Mouse (Mus musculus) frontal cortex, postnatal 36 days (tissue): ENCODE data around the gene Zfp382.
"Not testable (repeated sequence)": the region's sequence is repeated elsewhere in the genome, so short reads cannot be mapped to it uniquely, and the experiment has no call there.

ENCODE experiments used
- DNase-seq, 2 experiments: peaks; one replicate each; pipeline ENCODE4 v3.0.0; 2022; ENCODE audit warnings: low spot score in 2 of 2

The Zfp382 gene

GRCm38 (mm10) chr7:30121308-30122187, at the start of gene Zfp382:
Zfp382 (plus strand) TSS chr7:30121942.
- DNase-seq = peak; percentile 90 to 91

DNA sequence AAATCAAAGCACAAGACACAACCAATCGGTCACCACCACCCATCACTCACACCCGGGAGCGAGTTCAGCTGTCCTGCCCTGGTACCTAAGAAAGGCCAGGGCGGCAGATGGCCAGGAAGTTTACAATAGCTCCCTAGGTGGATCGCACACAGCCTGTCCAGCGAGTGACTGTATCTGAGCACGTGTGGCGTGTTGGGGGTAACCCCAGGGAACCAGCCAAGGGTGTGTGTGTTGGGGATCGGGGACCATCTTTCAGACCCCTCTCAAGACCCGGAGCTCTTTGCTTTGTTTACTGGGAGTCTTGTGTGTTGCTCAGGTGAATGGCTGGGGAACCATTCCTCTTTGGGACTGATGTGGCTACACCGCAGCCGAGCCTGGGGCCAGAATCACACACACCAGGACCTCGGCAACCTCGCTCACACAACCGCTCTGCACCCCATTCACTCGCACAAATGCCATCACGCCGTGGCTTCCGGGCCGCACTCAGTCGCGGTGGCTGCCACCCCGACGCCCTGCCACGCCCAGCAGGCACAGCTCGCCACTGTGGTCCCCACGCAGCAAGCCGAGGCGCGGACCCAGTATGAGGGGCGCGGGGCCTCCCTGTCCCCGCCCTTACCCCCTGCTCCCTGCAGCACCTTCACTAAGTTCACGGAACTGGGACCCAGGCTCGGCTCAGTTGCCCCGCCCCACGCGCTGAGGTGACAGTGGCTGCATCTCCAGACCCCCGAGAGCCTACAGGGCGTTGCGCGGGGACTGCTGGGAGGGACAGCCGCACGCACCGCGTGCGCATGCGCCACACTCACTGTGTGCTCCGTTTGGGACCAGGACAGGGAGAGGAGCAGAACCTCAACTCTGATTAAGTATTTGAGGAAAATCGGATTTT, 49.4 kb upstream of the Zfp382 start, which contains the start of gene Zfp82:
TSS of gene Zfp82 (minus strand) at position 755 of the 883 bp plus-strand sequence.
- DNase-seq = peak; percentile 84 to 85

DNA sequence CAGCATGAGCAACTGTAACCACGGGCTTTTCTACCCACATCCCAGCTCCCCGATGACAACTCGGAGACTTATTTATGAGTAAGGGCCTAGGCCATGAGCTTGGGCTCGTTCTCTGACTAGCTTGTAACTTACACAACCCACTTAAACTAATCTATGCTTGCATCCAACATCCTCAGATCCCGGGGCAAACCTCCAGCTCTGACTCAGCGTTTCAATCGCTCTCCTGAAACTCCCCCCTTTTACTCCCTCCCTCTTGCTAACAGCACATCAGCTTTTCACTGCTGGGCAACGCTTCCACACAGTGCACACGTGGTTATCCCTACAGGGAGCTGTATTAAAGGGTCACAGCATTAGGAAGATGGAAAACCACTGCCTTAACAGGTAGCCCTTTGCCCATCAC, 35.2 kb upstream of the Zfp382 start:
- DNase-seq = peak; percentile 39 to 47

- no peak for DNase-seq
Observed at GRCm38 (mm10) chr7:30089405-30089804, 32.3 kb upstream of the Zfp382 start.

DNA sequence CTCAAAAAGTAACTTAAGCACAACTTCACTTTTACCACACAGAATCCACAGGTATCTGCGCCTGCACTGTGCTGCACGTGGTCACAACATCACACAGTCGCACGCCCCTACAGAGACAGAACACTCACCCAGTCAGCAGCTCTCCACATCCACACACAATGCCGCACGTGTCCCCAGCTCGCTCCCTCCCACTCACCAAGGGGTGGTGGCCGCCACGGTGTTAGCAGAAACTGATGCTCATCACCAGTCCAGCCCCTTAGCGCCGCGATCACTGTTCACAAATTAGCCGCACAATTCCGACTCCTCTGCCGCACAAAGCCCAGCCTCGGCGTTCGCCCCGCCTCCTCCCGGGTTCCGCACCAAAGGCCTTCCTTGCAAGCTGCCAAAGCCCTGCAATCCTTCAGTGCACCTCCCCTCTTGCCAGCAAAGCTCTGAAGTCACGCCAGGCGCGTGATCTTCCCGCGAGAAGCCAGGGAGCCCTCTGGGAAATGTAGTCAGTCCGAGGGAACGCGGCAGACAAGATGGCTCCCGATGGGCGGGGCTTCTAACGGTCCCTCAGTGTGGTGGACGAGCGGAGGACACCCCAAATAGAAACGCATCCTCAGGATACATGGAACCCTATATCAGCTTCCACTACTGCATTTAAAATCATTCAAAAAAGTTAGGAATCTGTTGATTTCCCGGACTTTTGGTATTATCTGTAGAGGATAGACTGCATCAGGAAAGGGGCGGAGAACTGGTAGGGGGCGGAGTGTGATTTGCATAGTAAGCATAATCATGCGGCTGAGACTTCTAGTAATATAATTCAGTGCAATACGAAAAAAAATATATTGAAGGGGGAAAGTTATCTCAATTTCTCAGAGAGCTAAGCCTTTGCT, 31.4 kb upstream of the Zfp382 start, which contains the start of the genes Gm26920 and Zfp566:
TSS of gene Gm26920 (minus strand) at position 319 of the 878 bp plus-strand sequence.
TSS of gene Zfp566 (minus strand) at position 436 of the 878 bp plus-strand sequence.
- DNase-seq = peak; percentile 96

DNA sequence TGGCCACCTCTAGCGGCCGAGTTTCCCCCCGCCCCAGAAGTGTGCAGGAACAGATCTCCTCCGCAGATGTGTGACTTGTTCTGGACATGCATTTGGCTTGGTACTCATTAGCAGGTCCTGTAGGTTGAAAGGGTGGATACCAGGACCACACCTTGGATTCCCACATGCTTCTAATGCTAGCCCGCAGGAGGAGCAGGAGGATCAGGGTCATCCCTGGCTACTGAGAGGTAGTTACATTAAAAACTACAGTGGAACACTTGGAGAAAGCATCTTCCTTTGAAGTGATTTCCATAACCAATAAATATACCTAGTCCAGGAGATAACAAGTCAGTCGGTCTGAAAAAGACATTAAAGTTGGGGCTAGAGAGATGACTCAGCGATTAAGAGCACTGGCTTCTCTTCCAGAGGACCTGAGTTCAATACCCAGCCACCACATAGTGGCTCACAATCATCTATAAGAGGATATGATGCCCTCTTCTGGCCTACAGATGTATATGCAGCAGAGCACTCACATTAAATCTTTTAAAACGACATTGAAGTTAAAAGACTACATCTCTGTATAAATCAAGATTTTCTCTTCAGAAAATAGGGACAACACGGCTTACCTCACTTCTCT, 30.7 kb upstream of the Zfp382 start:
- DNase-seq = peak in 1 of 2 experiments; percentile 13

DNA sequence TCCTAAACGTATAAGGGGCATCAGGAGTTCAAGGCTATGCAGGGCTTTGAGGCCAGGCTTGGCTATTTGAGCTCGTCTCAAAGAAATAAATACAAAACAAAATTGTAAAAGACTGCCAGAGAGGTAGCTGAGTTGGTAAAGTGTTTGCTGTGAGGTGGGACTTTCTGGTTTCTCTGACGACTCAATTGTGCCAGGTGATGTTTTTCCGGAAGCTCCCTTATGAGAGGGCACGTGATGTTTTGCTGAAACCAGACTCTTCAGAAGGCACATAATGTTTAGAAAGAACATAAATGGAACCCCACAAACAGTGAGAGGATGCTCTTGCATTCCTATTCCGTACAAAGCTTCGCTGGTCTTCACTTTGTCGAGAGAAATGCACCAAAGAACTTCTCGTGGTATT, 29.1 kb upstream of the Zfp382 start:
- no peak for DNase-seq

- DNase-seq = no peak
Observed at GRCm38 (mm10) chr7:30093918-30094415, 27.8 kb upstream of the Zfp382 start.

- peak; percentile 92 to 94 for DNase-seq
Observed at GRCm38 (mm10) chr7:30094646-30095429, 26.9 kb upstream of the Zfp382 start, which contains the start of gene Zfp260. Zfp260 (plus strand) TSS chr7:30094777.

DNA sequence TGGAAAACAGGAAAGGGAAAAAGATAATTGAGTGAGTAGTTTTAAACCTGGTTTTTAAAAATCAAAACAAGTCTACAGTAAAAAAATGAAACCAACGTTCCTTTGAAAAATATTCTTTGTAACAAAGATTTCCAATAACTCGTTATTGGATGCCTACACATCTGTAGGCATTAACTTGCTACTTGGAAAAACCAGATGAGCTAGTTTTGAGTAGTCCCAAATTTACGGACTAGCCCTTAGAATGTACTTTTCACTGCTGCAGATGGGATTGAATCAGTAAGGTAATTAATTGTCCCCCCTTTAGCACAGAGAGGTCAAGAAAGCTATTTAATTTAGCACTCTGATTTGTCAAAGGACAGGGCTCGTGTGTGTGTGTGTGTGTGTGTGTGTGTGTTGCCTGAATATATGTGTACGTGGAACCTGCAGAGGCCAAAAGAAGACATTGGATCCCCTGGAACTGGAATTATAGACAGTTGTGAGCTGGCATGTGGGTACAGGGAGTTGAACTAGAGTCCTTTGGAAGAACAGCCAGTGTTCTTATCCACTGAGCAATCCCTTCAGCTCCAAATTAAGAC, 26.1 kb upstream of the Zfp382 start:
- DNase-seq = no peak

DNA sequence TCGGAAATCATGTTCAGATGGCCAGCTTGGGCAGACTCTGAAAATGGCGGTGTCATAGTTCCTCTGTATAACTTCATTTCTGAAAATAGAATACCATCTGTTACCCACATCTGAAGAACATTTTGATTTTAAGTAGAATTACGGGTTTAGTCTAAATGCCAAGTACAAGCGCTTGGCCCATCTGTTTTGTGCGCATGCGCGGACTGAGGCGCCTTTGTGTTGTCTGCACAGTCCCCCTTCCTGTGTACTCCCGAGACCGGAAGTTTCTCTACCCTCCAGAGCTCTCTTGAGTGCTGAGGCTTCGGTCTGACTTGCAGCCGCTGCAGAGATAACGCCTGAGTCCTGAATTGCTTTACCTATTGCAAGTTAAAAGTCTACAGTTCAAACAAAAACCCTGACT, 22.4 kb upstream of the Zfp382 start:
- peak; percentile 79 to 86 for DNase-seq

GRCm38 (mm10) chr7:30116076-30116475, 5.7 kb upstream of the Zfp382 start:
- no peak for DNase-seq

DNA sequence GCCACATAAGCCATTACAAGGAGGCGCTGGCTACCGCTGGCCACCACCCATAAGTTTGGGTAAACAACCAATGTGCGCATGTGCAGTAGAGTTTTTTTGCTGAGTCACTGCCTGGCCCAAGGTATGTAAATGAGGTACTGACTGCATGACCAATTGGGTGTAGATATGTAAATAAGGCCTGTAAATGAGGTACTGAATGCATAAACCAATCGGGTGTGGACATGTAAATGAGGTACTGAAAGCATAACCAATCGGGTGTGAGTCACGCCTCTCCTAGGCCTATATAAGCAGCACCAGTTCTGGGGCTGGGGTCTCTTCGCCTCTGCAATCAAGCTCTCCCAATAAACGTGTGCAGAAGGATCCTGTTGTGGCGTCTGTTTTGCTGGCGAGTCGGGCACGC, 3.8 kb upstream of the Zfp382 start:
- DNase-seq = not testable (repeated sequence)

GRCm38 (mm10) chr7:30122188-30122530, 417 bp downstream of the Zfp382 start:
- peak in 1 of 2 experiments; percentile 15 for DNase-seq

GRCm38 (mm10) chr7:30129900-30130299, 8.2 kb downstream of the Zfp382 start:
- DNase-seq = no peak

DNA sequence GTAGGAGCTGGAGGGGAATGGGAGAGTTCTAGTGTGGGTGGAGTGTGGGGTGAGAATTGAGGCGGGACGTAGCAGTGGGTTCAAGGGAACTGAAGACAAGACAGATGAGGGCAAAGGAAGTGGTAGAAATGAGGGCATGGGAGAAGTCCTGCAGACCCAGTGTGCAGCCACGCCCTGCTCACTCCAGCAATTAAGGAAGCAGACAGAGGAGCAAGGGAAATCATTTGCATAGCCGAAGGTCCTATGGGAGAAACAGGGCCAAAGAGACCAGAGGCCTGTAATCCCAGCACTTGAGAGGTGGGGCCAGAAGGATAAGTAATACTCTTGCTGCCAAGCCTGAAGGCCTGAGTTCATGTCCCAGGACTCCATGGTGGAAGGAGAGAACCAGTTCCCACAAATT, 10.7 kb downstream of the Zfp382 start:
- no peak for DNase-seq

DNA sequence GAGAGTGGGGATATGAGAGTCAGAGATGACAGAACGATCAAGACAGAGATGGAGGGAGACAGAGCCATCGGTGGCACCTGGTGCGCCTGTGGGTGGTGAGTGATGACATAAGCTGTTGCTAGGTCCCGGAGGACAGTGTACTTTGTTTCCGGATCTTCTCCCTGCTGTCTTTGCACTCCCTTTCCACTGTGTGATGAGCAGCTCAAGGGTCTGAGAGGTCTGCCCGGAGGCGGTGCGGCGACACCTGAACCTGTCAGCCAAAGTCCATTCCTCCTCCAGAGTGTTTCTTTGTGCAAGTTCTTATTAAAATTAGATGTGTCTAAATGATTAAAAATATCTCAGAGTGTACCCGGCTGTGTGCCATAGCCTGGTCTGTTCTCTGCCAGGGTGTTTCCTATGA, 15.1 kb downstream of the Zfp382 start:
- DNase-seq = no peak

- DNase-seq = no peak
Observed at GRCm38 (mm10) chr7:30143170-30143554, 21.4 kb downstream of the Zfp382 start.

DNA sequence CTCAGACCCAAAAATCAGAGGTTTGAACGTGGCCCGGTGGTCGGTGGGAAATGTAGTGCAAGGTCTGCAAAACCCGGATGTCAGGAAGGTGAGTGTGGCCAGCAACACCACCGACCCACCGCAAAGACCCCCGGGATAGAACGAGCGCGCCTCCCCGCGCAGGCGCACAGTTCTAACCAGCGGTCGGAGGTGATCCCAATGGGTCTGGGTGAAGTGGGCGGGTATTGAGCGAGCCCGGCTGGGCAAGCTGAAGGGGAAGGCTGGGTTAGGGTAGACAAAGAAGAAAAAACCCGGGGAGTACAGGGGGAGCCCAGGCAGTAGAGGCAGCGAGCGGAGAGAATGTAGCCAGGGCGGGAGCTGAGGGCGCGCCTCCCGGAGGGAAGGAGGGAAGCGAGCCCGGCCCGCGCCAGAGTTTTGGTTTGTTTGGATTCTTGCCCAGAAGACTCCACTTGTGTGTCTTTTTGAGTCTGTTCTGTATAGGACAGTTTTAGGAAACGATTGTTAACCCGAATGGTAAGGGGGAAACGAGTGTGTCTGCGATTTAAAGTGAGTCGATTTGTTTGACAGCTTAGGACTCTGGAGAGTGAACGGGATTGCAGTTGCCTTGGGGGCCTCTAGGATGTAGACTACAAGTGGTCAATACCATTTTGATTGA, 21.9 kb downstream of the Zfp382 start:
- DNase-seq = peak; percentile 66 to 73
